Mouse (Mus musculus) G1E (cell line): Measurements from ENCODE around the gene Olfr270.

Source experiments
- CTCF ChIP-seq: IDR thresholded peaks from 2 replicates; pipeline ENCODE4 v1.5.1; 2012; ENCODE audit warnings: low read depth, low read length, inconsistent platforms, mixed read lengths
- POLR2AphosphoS5 ChIP-seq: IDR thresholded peaks from 2 replicates; pipeline ENCODE4 v1.6.1; 2012; ENCODE audit warnings: low read depth, low read length, inconsistent platforms; ENCODE audit not compliant: insufficient replicate concordance

GRCm38 (mm10) chr4:52919078-52919477 is 45.3 kb upstream of the Olfr270 start, which contains the start of gene Olfr272:
- TF ChIP-seq CTCF (no peak), POLR2AphosphoS5 (no peak)
